Mouse (Mus musculus): ENCODE measurements around the gene Gng12.
"Not testable (repeated sequence)": the region's sequence is repeated elsewhere in the genome, so short reads cannot be mapped to it uniquely, and the experiment has no call there.

The Gng12 gene

DNA sequence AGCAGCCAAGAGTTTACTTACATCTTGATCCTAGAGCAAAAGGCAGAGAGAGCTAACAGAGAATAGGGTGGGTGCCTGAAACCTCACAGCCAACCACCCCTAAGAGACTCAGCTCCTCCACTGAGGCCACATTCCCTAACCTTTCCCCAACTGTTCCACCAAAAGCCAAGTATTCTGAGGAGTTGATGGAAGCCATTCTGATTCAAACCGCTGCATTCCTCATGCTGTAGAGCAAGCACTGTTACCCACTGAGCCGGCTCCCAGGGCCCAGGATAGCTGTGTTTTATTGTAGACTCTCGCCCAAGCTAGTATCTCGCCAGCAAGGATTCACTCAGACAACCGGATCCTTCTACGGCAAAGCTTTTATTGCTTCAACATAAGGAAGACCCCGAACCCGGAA is 98.8 kb downstream of the Gng12 start:
- no peak for DNase-seq

DNA sequence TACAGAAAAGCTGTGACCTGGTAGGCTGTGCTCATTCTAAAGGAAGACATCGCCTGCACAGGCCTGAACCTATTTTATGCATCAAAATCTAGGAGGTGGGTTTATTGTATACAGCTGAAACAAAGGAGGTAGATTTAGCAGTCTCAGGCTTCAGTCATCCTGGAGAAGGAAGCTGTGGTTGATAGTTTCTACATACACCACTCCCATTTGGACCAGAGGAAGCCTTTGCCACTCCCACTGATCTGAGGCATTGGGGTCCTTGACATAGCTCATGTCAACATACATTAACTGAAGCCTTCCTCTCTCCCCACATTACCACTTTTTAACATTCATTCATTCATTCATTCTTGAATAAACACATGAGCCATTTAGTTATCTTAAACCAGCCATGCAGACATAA is 99.6 kb downstream of the Gng12 start:
- DNase-seq: no peak

DNA sequence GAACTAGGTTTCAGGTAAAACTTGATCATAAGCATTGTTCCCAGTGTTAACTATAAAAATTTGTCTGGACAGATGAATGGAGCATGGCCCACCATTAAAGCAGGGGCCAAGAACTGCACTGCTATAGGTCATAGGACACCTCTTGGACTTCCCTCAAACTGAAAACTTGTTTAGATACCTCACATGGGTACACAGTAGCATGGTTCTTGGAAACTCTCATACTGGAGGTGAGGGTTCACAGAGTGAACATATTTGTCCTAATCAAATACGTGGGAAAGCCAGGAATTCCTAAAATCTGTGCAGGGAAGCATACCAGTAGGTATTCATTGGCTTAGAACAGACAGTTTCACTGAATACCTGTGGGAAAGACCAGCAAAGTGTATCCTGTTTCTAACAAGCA is 100.1 kb downstream of the Gng12 start:
- no peak for DNase-seq

DNA sequence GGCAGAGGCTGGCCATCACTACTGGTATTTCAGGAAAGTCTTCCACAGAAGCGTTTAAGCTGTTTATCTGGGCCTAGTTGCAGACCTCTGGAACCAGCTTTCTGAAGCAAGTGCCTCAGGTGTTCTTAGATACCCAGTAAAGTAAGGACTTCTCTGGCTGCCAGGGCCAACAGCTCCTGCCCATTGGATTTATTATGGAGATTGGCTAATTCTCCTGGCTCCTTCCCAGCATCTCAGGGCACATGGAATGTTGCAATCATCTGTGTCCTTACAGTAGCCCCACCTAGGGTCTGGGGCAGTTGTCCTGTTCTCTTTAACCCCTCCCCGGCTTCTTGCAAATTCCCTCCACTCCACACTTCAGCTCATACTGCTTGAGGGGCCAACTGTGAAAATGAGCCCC is 102.4 kb downstream of the Gng12 start:
- no peak for DNase-seq

DNA sequence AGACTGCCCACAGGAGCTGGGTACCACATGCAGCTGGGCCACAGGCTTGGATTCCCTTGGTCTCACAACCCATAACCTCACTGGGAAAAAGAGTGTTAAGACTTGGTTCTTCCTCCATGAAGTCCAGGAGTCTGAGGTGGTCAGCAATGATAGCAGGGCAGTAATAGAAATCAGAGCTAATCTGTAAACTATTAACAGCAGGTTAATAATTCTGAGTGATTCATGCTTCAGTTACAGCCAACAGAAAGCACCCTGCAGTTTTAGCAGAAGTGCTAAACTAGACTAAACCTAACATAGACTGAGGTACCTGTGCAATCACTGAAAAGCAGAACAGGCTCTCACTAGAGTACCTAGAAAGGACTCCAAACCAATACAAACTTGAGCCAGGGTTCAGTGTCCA is 103.6 kb downstream of the Gng12 start:
- DNase-seq: no peak

DNA sequence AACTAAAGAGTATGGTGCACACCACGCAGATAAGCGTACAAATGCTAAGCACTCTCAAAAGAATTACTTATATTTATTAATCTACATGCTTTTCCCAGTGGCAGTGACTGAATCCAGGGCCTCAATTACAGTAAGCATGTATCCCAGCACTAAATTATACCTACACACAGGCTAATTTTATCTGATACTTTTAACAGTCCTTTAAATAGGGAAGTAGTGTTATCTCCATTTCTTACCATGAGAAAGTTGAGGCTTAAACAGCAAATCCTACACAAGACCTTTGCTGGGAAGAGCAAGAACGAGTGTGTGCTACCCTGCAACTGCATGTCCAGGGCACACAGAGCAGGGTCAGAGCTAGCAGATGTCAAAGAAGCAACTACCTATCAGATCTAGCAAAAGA is 113.7 kb downstream of the Gng12 start:
- DNase-seq: no peak

DNA sequence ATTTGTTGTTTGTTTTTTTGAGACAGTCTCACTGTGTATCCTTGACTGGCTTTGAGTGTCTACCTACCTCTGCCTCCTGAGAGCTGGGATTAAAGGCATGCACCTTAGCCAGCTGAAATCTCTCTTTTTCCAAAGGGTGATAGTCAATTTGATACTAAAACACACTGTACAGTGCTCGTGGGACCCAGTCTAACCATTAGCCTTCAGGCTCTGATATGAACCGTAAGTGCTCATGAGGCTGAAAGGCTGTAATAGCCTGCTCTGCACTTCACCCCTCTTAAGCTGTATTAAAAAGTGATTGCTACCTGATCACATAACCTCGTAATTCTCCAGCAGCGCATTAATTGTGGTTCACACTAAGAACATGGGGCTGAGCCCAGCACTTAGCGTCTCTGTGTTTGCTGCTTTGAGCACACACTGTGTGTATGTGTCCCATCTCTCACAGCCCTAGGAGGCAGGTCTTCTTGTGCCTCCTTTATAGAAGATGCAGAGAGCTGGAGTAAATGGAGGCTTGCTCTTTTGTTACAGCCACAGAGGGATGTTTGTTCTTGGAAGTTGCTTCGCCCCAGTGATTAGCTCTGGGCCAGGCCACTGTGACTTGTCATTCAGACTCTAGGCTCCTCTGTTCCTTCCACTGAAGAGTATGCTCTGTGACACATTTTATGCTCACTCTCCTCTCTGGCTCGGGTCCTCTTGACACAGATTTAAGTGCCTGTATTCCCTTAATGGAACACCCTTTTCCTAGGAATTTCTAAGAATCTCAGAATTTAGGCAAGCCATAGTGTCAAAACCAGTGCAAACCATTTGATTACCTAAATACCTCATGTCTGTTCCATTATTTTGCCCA is 114.4 kb downstream of the Gng12 start:
- no peak for DNase-seq

DNA sequence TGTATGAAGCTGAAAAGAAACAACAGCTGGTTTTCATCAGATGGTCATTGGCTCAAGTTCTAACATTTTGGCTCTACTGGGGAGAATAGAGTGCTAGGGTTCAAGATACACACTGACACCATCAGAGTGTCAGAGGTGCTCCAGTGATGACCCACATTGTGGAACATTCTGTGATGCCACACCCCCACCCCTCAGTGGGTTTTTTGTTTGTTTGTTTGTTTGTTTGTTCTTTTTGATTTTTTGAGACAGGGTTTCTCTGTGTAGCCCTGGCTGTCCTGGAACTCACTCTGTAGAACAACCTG is 115.0 kb downstream of the Gng12 start:
- no peak for DNase-seq

- DNase-seq: no peak
Observed at GRCm38 (mm10) chr6:67013293-67013948, 117.2 kb downstream of the Gng12 start.

DNA sequence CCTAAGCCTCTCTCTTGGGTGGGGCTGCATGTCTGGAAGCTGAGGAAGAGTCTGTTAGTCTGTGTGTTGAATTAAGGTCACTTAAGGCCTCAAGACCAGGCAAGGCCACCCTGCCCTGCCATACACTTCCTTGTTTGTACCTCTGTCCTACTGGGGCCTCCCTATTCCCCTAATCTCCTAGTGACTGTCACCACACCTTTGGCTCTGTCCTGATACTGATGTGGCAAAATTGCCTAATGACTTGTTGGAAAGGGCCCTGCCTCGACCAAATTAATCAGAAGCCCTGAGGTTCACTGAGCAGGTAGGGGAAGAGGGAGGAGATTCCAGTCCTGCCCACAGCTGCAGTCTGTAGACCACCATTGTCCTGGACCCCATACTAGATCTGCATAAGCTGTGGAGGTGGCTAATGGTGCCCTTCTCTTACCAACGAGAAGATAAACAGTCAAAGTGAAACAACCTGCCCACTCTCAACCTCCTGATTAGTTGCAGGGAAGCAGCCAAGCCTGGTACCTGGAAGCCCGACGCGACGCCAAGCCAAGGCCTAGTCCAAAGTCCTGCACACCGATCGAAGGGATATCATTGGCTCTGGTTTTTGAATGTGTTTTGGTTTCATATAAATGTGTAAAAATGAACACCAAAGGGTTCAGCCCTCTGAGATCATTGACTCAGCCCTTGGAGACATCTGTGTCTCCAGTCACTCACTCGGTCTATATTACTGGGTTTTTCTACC is 117.9 kb downstream of the Gng12 start:
- no peak for DNase-seq

DNA sequence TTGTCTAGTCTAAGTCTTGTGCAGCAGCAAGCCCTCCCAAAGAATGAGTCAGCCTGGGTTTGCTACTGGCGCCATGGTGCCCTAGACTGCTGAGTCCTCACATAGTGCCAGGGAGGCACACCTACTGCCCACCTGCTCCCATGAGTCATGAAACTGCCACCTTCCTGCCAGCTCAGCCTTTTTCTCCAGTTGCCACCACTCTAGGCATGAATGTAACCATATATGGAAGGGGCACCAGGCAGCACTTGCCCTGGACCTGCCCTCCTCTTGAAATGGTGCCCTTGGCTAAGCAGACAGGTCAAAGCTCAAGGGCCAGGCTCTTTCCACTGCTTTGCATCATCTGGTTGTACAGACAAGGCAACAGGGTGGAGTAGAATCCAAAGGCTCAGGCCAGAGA is 118.5 kb downstream of the Gng12 start:
- no peak for DNase-seq

GRCm38 (mm10) chr6:67015739-67016519 is 119.7 kb downstream of the Gng12 start:
- peak; percentile 58 to 68 for DNase-seq

DNA sequence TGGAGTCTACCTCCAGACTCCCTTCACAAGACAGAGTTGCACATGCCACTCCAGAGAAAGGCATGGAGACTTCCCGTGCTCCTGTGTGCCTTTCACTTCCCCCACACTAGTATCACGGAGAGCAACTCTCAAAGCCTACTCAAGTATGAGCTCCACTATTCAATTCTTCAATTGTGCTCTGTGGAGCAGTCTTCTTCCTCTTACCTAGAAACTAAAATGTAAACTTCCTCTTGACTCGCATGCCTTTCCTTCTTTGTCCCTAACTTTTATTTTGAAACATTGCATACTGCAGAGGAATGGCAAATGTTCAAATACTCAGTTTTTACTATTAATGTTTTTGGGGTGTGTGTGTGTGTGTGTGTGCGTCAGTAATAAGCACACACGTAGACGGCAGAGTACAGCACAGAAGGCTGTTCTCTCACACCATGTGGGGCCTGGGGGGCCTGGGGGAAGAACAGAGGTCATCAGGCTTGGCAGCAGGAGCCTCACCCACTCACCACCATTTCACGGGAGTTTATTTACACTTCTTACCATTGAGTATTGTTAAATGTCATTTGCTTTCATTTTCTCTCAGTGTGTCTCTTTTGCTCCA is 120.4 kb downstream of the Gng12 start:
- no peak for DNase-seq

DNA sequence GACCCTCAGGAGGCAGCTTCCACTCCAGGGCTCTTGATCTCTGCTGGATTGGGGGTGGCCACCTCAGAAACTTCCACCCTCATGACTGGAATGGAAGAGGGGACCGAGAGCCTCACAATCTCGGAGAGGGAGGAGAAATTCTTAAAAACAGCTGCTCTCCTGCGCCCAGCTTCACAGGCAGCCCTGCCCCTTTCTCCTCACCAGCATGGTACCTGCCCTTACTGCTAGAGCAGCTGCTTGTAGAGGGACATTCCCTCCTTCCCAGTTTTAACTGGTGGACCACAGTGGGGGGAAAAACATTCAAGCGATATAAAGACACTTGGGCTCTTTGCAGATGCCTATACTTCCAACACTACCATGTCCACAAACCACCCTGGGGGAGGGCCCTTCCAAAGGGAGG is 122.2 kb downstream of the Gng12 start:
- no peak for DNase-seq

- DNase-seq: not testable (repeated sequence)
Observed at GRCm38 (mm10) chr6:67019001-67019400, 122.8 kb downstream of the Gng12 start.

DNA sequence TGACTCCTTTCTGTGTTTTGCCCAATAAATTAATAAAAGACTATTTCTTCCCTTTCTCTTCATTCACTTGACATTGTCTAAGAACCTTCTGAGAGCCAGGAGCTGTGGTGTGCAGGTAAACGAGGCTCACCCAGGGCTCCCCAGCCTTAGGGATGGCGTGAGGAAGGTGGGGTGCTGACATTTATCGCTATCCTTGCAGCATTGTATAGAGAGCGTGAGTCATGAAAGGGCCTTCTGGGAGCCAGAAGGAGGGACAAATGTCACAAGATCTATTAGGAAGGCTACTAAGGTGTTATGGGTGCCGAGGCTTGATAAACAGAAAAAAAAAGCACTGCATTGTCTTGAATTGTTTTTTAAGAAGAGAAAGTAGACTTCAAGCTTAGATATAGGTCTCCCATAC is 125.1 kb downstream of the Gng12 start:
- no peak for DNase-seq

DNA sequence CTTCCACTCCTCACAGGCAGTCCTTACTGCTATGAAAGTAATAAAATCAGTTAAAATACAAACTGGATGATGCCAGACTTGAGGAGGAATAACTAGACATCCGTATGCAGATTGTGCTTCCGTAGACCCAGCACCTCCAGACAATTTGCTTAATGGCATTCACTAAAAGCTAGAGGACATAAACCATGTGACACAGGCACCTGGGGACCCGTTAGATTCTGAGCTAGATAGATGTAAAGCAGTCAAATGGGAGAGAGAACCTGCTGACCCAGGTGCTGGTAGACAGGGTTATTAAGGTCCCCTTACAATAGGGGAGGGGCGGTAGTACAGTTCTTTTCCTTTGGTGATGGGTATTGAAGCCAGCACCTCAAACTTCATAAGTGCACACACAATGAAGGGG is 127.5 kb downstream of the Gng12 start:
- DNase-seq: no peak

- no peak for DNase-seq
Observed at GRCm38 (mm10) chr6:67026661-67027060, 130.5 kb downstream of the Gng12 start.

GRCm38 (mm10) chr6:67027438-67028142 is 131.4 kb downstream of the Gng12 start:
- DNase-seq: no peak

- no peak for DNase-seq
Observed at GRCm38 (mm10) chr6:67029312-67029950, 133.2 kb downstream of the Gng12 start.

DNA sequence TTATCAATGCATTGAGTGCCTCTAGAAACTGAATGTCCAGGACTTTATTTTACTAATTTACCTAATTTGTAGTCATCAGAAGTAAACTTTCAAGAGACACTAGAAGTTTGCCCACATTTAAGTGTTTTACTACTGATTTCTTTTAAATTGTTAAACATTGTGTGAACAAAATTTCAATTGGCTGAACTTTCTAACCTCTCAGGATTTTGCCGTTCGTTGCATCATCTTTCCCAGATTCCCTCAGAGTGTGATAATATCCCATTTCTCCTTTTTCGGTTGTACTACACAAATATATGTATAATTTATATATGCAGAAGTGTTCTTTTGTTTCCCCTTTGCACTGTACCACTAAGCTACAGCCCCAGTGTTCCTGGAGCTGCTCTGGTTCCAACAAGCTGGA is 133.8 kb downstream of the Gng12 start:
- DNase-seq: no peak

DNA sequence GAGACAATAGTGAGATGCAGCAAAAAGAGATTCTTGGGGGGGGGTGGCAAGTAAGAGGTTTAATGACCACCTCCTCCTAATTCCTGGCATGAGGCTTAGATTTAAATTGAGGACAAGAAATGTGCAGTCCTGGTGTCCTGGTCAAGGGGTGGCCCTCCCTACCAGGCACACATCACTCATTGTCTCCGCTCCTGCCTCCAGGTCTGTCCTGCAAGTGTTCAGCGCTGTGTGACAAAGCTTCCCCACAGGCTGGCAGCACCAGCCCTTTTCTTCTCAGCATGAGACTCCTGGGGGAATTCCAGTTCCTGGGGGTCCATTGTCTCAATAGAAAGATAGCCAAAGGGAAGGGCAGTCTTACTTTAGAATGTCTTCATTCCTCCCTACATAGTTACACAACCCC is 134.2 kb downstream of the Gng12 start:
- DNase-seq: no peak
